Comparison of ENCODE assay signal across 9 mouse cellular contexts in genomic region chr10:81523570-81523969, GRCm38 (mm10). TPM values are rescaled to one million over a fixed set of nuclear protein-coding genes. Genes with fewer than 3 reads are reported as not detected.
DNase-seq lines count a peak whose midpoint lies in the region; ATAC-seq and TF ChIP-seq lines count a peak whose summit lies in the region.
"Had no signal": no experiment of that assay in that cellular context is flagged by ENCODE, and none has a peak within 500 bp of the region (broad histone marks: within the 10 kb centered on the region; RNA-seq: fewer than 3 reads in every experiment).

No protein-coding gene starts in this region.

- no peaks in the 10 kb centered on the region for H3K36me3 ChIP-seq in heart, embryonic 12.5 days
- peaks cover 0 to 4% of the 10 kb centered on the region in 2 experiments for H3K36me3 ChIP-seq in CH12.LX (replicated peaks in 1 of 2; ENCODE audit: control insufficient read depth in 1 of 2, insufficient read depth in 1 of 2, low read length in 1 of 2)
- no peaks in the 10 kb centered on the region for H3K36me3 ChIP-seq in liver, embryonic 16.5 days (ENCODE audit: control insufficient read depth, insufficient read depth)

- H3K9ac ChIP-seq in heart, embryonic 12.5 days = peak overlapping the region; percentile 54
- H3K9ac ChIP-seq in CH12.LX (ENCODE audit: insufficient read depth, low read depth) = peak overlapping the region; percentile 20; the same call in 1 of the 2 replicates
- peak overlapping the region; percentile 62 for H3K9ac ChIP-seq in liver, embryonic 16.5 days (ENCODE audit: low read depth, low read length)

- TF ChIP-seq CTCF in CH12.LX (conservative IDR thresholded peaks at IDR 0.05 in 1 of 2, IDR thresholded peaks at IDR 0.05 in 1 of 2; ENCODE audit: low read depth in 2 of 2, low read length in 2 of 2) = no peak

- no peaks in the 10 kb centered on the region for H3K9me3 ChIP-seq in heart, embryonic 12.5 days (replicated peaks)
- H3K9me3 ChIP-seq in CH12.LX (replicated peaks; ENCODE audit: low read length) = no peaks in the 10 kb centered on the region
- no peaks in the 10 kb centered on the region for H3K9me3 ChIP-seq in liver, embryonic 16.5 days (replicated peaks; ENCODE audit: control insufficient read depth, low read length)

- ATAC-seq in heart, embryonic 12.5 days (ENCODE audit: insufficient number of reproducible peaks, low FRiP score) = no peak
- ATAC-seq in erythroblast, adult 5-6 weeks (replicated peaks; ENCODE audit: low FRiP score, poor library complexity, severe bottlenecking) = 0 out of 2 replicates have a peak, but pooled peaks have one; percentile 31
- no peak for ATAC-seq in liver, embryonic 16.5 days (ENCODE audit: low read depth)

- intact Hi-C loops in heart, postnatal 25 days (cut with DNase I) = no loop called here

- DNase-seq in heart, postnatal 25 days (ENCODE audit: low spot score) = no peak
- DNase-seq in CH12.LX (ENCODE audit: extremely low read depth) = no peak
- no peak for DNase-seq in yolk sac, embryonic 10.5 days (ENCODE audit: low spot score)
- no peak for DNase-seq in cerebellum, postnatal 4 days (ENCODE audit: low spot score in 2 of 2)
- no peak for DNase-seq in adrenal gland, postnatal 25 days
- DNase-seq: cerebellum, postnatal 36 days had no signal

- no peak for TF ChIP-seq EP300 in CH12.LX (IDR thresholded peaks at IDR 0.05; ENCODE audit: low read length)

- no peak for TF ChIP-seq POLR2A in CH12.LX (IDR thresholded peaks at IDR 0.05; ENCODE audit: low read depth, low read length)

- TF ChIP-seq RAD21 in CH12.LX (IDR thresholded peaks at IDR 0.05; ENCODE audit: low read depth, low read length) = no peak

- H3K4me1 ChIP-seq in heart, embryonic 12.5 days (replicated peaks) = peaks cover 20% of the 10 kb centered on the region
- peaks cover 17 to 46% of the 10 kb centered on the region in 2 experiments for H3K4me1 ChIP-seq in CH12.LX (ENCODE audit: control insufficient read depth in 1 of 2, insufficient read depth in 2 of 2)
- peaks cover 40% of the 10 kb centered on the region for H3K4me1 ChIP-seq in liver, embryonic 16.5 days (ENCODE audit: control insufficient read depth, low read depth, low read length)

- H3K4me3 ChIP-seq in heart, embryonic 12.5 days = peak overlapping the region; percentile 28
- peak overlapping the region; percentile 42 to 49 (median 48) for H3K4me3 ChIP-seq in CH12.LX (replicated peaks in 1 of 3; ENCODE audit: low read depth in 2 of 3, low read length in 2 of 3, poor library complexity in 1 of 3)
- H3K4me3 ChIP-seq in liver, embryonic 16.5 days (ENCODE audit: low read depth, low read length) = peak overlapping the region; percentile 55

- 9% methylated on average over 19 of the region's 19 CpGs for WGBS in heart, embryonic 12.5 days
- 2% methylated on average over 19 of the region's 19 CpGs for WGBS in liver, embryonic 16.5 days (ENCODE audit: insufficient replicate concordance)

- in situ Hi-C loops in CH12.LX (cut with MboI; ENCODE audit: low pct_ligation_motif_present, low pct_unique_long_range_greater_than_20kb, low sequenced_read_pairs) = no loop called here

- peak overlapping the region; percentile 58 for H3K4me2 ChIP-seq in heart, embryonic 12.5 days
- H3K4me2 ChIP-seq in CH12.LX (ENCODE audit: insufficient read depth, low read depth, poor library complexity, severe bottlenecking) = peak overlapping the region; percentile 54
- H3K4me2 ChIP-seq in liver, embryonic 16.5 days (ENCODE audit: low read depth, low read length) = peak overlapping the region; percentile 47

- peak overlapping the region; percentile 59 for H3K27ac ChIP-seq in heart, embryonic 12.5 days (ENCODE audit: poor library complexity, severe bottlenecking)
- H3K27ac ChIP-seq in CH12.LX (ENCODE audit: insufficient read depth, low read depth) = peak overlapping the region; percentile 37; the same call in 1 of the 2 replicates
- peak overlapping the region; percentile 83 for H3K27ac ChIP-seq in liver, embryonic 16.5 days (ENCODE audit: low read length)

- dilution Hi-C loops in CH12.LX (cut with MboI; ENCODE audit: extremely low pct_ligation_motif_present, extremely low pct_unique_long_range_greater_than_20kb, low sequenced_read_pairs) = no loop called here

- no peaks in the 10 kb centered on the region for H3K79me2 ChIP-seq in CH12.LX (replicated peaks; ENCODE audit: control insufficient read depth, extremely low read depth, insufficient read depth, poor library complexity, severe bottlenecking)

- no peaks in the 10 kb centered on the region for H3K27me3 ChIP-seq in heart, embryonic 12.5 days (replicated peaks)
- H3K27me3 ChIP-seq in CH12.LX (replicated peaks) = peaks cover 4% of the 10 kb centered on the region
- no peaks in the 10 kb centered on the region for H3K27me3 ChIP-seq in liver, embryonic 16.5 days (ENCODE audit: control insufficient read depth, insufficient read depth, low read depth, low read length)

TF ChIP-seq in CH12.LX, 34 proteins besides CTCF, POLR2A, EP300 and RAD21:
- TF ChIP-seq MXI1 (IDR thresholded peaks at IDR 0.05; ENCODE audit: low read depth, low read length) (no peak), ZMIZ1 (IDR thresholded peaks at IDR 0.05; ENCODE audit: low read depth, low read length) (no peak), USF2 (conservative IDR thresholded peaks at IDR 0.05; ENCODE audit: low read depth, low read length) (no peak), HCFC1 (IDR thresholded peaks at IDR 0.05; ENCODE audit: low read depth, low read length) (no peak), MEF2A (IDR thresholded peaks at IDR 0.05; ENCODE audit: borderline replicate concordance, low read depth, low read length) (no peak), CHD2 (IDR thresholded peaks at IDR 0.05; ENCODE audit: low read length) (no peak), IRF4 (IDR thresholded peaks at IDR 0.05; ENCODE audit: low read depth, low read length) (no peak), ZC3H11A (IDR thresholded peaks at IDR 0.05; ENCODE audit: low read depth, low read length) (no peak), MAFK (IDR thresholded peaks at IDR 0.05; ENCODE audit: insufficient replicate concordance, low read length) (no peak), NELFE (IDR thresholded peaks at IDR 0.05; ENCODE audit: low read depth, low read length) (no peak), ETS1 (conservative IDR thresholded peaks at IDR 0.05; ENCODE audit: low read depth, low read length) (no peak)

RNA-seq across cellular contexts. Expression of gene Gna15, which starts 0.5 kb away (rescaled TPM):
- polyA plus RNA-seq in heart, embryonic 12.5 days (2016; fragmentation: Nextera tagmentation; extraction: Ambion mirVana) = 1.9 and 2.3 TPM in 2 replicates
- 1 to 10 TPM in 1 of 2 experiments, under 1 TPM in 1; 0.81 to 1.0 TPM for total RNA-seq in heart, postnatal 25 days (2021)
- total RNA-seq in CH12.LX (2012; rRNA removed) = 9.9 and 10.0 TPM in 2 replicates
- 5.2 and 5.5 TPM in 2 replicates for total RNA-seq in CH12.LX (2014; rRNA removed)
- 4.9 and 5.2 TPM in 2 replicates for polyA plus RNA-seq in CH12.LX (2012; ENCODE audit: insufficient read length, low read depth)
- total RNA-seq in erythroblast, adult 5-6 weeks (2015; ENCODE audit: low replicate concordance) = 2.1 and 12.1 TPM in 2 replicates
- total RNA-seq in erythroblast, adult 5-6 weeks (2017; ENCODE audit: low replicate concordance) = 6.3 and 14.8 TPM in 2 replicates
- polyA plus RNA-seq in liver, embryonic 16.5 days (2015; fragmentation: Nextera tagmentation; extraction: Ambion mirVana) = 4.3 and 4.4 TPM in 2 replicates
- total RNA-seq in adrenal gland, postnatal 25 days (2021) = 0.61 TPM in 1 of 2 replicates, not detected in the other

RNA-seq across cellular contexts. Expression of gene Gna11, which starts 21.4 kb away (rescaled TPM):
- 58.4 and 66.2 TPM in 2 replicates for polyA plus RNA-seq in heart, embryonic 12.5 days (2016; fragmentation: Nextera tagmentation; extraction: Ambion mirVana)
- 10 to 100 TPM; 49.6 to 54.6 TPM for total RNA-seq in heart, postnatal 25 days (2021)
- total RNA-seq in CH12.LX (2012; rRNA removed) (7.2 and 9.0 TPM in 2 replicates), CH12.LX (2014; rRNA removed) (4.1 and 4.3 TPM in 2 replicates)
- 6.9 and 8.7 TPM in 2 replicates for polyA plus RNA-seq in CH12.LX (2012; ENCODE audit: insufficient read length, low read depth)
- total RNA-seq in erythroblast, adult 5-6 weeks (2015; ENCODE audit: low replicate concordance) = 1.9 and 2.1 TPM in 2 replicates
- total RNA-seq in erythroblast, adult 5-6 weeks (2017; ENCODE audit: low replicate concordance) = 5.9 and 10.9 TPM in 2 replicates
- polyA plus RNA-seq in liver, embryonic 16.5 days (2015; fragmentation: Nextera tagmentation; extraction: Ambion mirVana) = 20.0 and 24.3 TPM in 2 replicates
- total RNA-seq in adrenal gland, postnatal 25 days (2021) = 76.8 and 77.9 TPM in 2 replicates

RNA-seq across cellular contexts. Expression of gene S1pr4, which starts 23.6 kb away (rescaled TPM):
- 0.42 and 0.52 TPM in 2 replicates for polyA plus RNA-seq in heart, embryonic 12.5 days (2016; fragmentation: Nextera tagmentation; extraction: Ambion mirVana)
- 1 to 10 TPM; 1.0 to 1.1 TPM for total RNA-seq in heart, postnatal 25 days (2021)
- total RNA-seq in CH12.LX (2012; rRNA removed) (0.25 and 0.30 TPM in 2 replicates), CH12.LX (2014; rRNA removed) (not detected in 2 replicates)
- polyA plus RNA-seq in CH12.LX (2012; ENCODE audit: insufficient read length, low read depth) = 0.16 and 0.19 TPM in 2 replicates
- total RNA-seq in erythroblast, adult 5-6 weeks (2015; ENCODE audit: low replicate concordance) = 2.9 and 4.6 TPM in 2 replicates
- 2.1 and 6.0 TPM in 2 replicates for total RNA-seq in erythroblast, adult 5-6 weeks (2017; ENCODE audit: low replicate concordance)
- polyA plus RNA-seq in liver, embryonic 16.5 days (2015; fragmentation: Nextera tagmentation; extraction: Ambion mirVana) = 4.8 and 5.3 TPM in 2 replicates
- 0.85 and 1.4 TPM in 2 replicates for total RNA-seq in adrenal gland, postnatal 25 days (2021)

RNA-seq across cellular contexts. Expression of gene Ncln, which starts 27.4 kb away (rescaled TPM):
- polyA plus RNA-seq in heart, embryonic 12.5 days (2016; fragmentation: Nextera tagmentation; extraction: Ambion mirVana) = 54.9 and 60.2 TPM in 2 replicates
- 10 to 100 TPM; 65.3 to 65.6 TPM for total RNA-seq in heart, postnatal 25 days (2021)
- 99.5 and 104 TPM in 2 replicates for total RNA-seq in CH12.LX (2012; rRNA removed)
- 41.5 and 41.7 TPM in 2 replicates for total RNA-seq in CH12.LX (2014; rRNA removed)
- 80.5 and 89.5 TPM in 2 replicates for polyA plus RNA-seq in CH12.LX (2012; ENCODE audit: insufficient read length, low read depth)
- total RNA-seq in erythroblast, adult 5-6 weeks (2015; ENCODE audit: low replicate concordance) = 8.1 and 46.4 TPM in 2 replicates
- 10.8 and 12.8 TPM in 2 replicates for total RNA-seq in erythroblast, adult 5-6 weeks (2017; ENCODE audit: low replicate concordance)
- polyA plus RNA-seq in liver, embryonic 16.5 days (2015; fragmentation: Nextera tagmentation; extraction: Ambion mirVana) = 39.3 and 47.1 TPM in 2 replicates
- 120 and 128 TPM in 2 replicates for total RNA-seq in adrenal gland, postnatal 25 days (2021)

RNA-seq across cellular contexts. Expression of gene Aes, which starts 35.7 kb away (rescaled TPM):
- 636 and 677 TPM in 2 replicates for polyA plus RNA-seq in heart, embryonic 12.5 days (2016; fragmentation: Nextera tagmentation; extraction: Ambion mirVana)
- 1,000 to 10,000 TPM; 1,086 to 1,128 TPM for total RNA-seq in heart, postnatal 25 days (2021)
- 93.5 and 114 TPM in 2 replicates for total RNA-seq in CH12.LX (2012; rRNA removed)
- total RNA-seq in CH12.LX (2014; rRNA removed) = 7.3 and 11.5 TPM in 2 replicates
- 23.4 and 25.1 TPM in 2 replicates for polyA plus RNA-seq in CH12.LX (2012; ENCODE audit: insufficient read length, low read depth)
- 68.5 and 77.8 TPM in 2 replicates for total RNA-seq in erythroblast, adult 5-6 weeks (2015; ENCODE audit: low replicate concordance)
- total RNA-seq in erythroblast, adult 5-6 weeks (2017; ENCODE audit: low replicate concordance) = 31.4 and 81.9 TPM in 2 replicates
- polyA plus RNA-seq in liver, embryonic 16.5 days (2015; fragmentation: Nextera tagmentation; extraction: Ambion mirVana) = 131 and 141 TPM in 2 replicates
- 983 and 1,070 TPM in 2 replicates for total RNA-seq in adrenal gland, postnatal 25 days (2021)
